Mouse (Mus musculus): ENCODE data around the gene Fcgr1. TPM values are rescaled to one million over a fixed set of nuclear protein-coding genes. Genes with fewer than 3 reads are reported as not detected.
A peak's percentile ranks its signal among the peaks of the same experiment; 100 is the strongest.
"Not testable (repeated sequence)": the region's sequence is repeated elsewhere in the genome, so short reads cannot be mapped to it uniquely, and the experiment has no call there.

The Fcgr1 gene
- total RNA-seq, 2 experiments from 2014 or later: 1.9 to 3.4 TPM

- intact Hi-C loops (cut with DNase I); DNase-seq (ENCODE audit: extremely low spot score in 1 of 2, low spot score in 2 of 2): not testable (repeated sequence)
Measured at GRCm38 (mm10) chr3:96287334-96287733, 6.4 kb downstream of the Fcgr1 start.

- intact Hi-C loops (cut with DNase I): loop anchor here (5.0 kb wide), 2 partner anchors 158 to 218 kb away; no protein-coding TSS in a partner anchor
Measured at GRCm38 (mm10) chr3:96284457-96284856, 9.3 kb downstream of the Fcgr1 start.

GRCm38 (mm10) chr3:96280660-96281059 lies 13.1 kb downstream of the Fcgr1 start:
- DNase-seq (ENCODE audit: extremely low spot score in 1 of 2, low spot score in 2 of 2): no peak
- intact Hi-C loops (cut with DNase I): loop anchor here (5.0 kb wide), 2 partner anchors 162 to 222 kb away; no protein-coding TSS in a partner anchor

More at GRCm38 (mm10) chr3:96284457-96284856, 9.3 kb downstream of the Fcgr1 start:
- peak in 1 of 2 experiments; percentile 46 for DNase-seq (ENCODE audit: extremely low spot score in 1 of 2, low spot score in 2 of 2)

GRCm38 (mm10) chr3:96277800-96278624 lies 15.8 kb downstream of the Fcgr1 start:
- intact Hi-C loops (cut with DNase I): no loop called here
- DNase-seq (ENCODE audit: extremely low spot score in 1 of 2, low spot score in 2 of 2): peak; percentile 93 to 95

GRCm38 (mm10) chr3:96277428-96277799 lies 16.4 kb downstream of the Fcgr1 start:
- intact Hi-C loops (cut with DNase I): no loop called here
- DNase-seq (ENCODE audit: extremely low spot score in 1 of 2, low spot score in 2 of 2): peak in 1 of 2 experiments; percentile 60

- intact Hi-C loops (cut with DNase I): no loop called here
- no peak for DNase-seq (ENCODE audit: extremely low spot score in 1 of 2, low spot score in 2 of 2)
Measured at GRCm38 (mm10) chr3:96273591-96274465, 19.9 kb downstream of the Fcgr1 start.

- peak; percentile 93 to 95 for DNase-seq (ENCODE audit: extremely low spot score in 1 of 2, low spot score in 2 of 2)
- intact Hi-C loops (cut with DNase I): no loop called here
Measured at GRCm38 (mm10) chr3:96269511-96270474, 24.0 kb downstream of the Fcgr1 start, which contains the start of gene Hist2h2bb. Gene Hist2h2bb (plus strand): TSS chr3:96269752.

GRCm38 (mm10) chr3:96268776-96269378 lies 24.9 kb downstream of the Fcgr1 start:
- intact Hi-C loops (cut with DNase I); DNase-seq (ENCODE audit: extremely low spot score in 1 of 2, low spot score in 2 of 2): not testable (repeated sequence)

- intact Hi-C loops (cut with DNase I): no loop called here
- DNase-seq (ENCODE audit: extremely low spot score in 1 of 2, low spot score in 2 of 2): peak; percentile 78 to 86
Measured at GRCm38 (mm10) chr3:96268051-96268775, 25.6 kb downstream of the Fcgr1 start, which contains the start of gene Hist2h3b. Gene Hist2h3b (plus strand): TSS chr3:96268654.

- intact Hi-C loops (cut with DNase I): no loop called here
- no peak for DNase-seq (ENCODE audit: extremely low spot score in 1 of 2, low spot score in 2 of 2)
Measured at GRCm38 (mm10) chr3:96267541-96267940, 26.2 kb downstream of the Fcgr1 start.

- no peak for DNase-seq (ENCODE audit: extremely low spot score in 1 of 2, low spot score in 2 of 2)
- intact Hi-C loops (cut with DNase I): no loop called here
Measured at GRCm38 (mm10) chr3:96266132-96266710, 27.5 kb downstream of the Fcgr1 start.

- intact Hi-C loops (cut with DNase I): no loop called here
- no peak for DNase-seq (ENCODE audit: extremely low spot score in 1 of 2, low spot score in 2 of 2)
Measured at GRCm38 (mm10) chr3:96264404-96264949, 29.3 kb downstream of the Fcgr1 start.

GRCm38 (mm10) chr3:96263558-96264403 lies 30.0 kb downstream of the Fcgr1 start:
- intact Hi-C loops (cut with DNase I): no loop called here

GRCm38 (mm10) chr3:96262979-96263550 lies 30.7 kb downstream of the Fcgr1 start, which contains the start of gene Hist2h4:
Gene Hist2h4 (minus strand): TSS chr3:96263311.
- peak; percentile 93 to 98 for DNase-seq (ENCODE audit: extremely low spot score in 1 of 2, low spot score in 2 of 2)
- intact Hi-C loops (cut with DNase I): no loop called here

More at GRCm38 (mm10) chr3:96263558-96264403, 30.0 kb downstream of the Fcgr1 start:
- peak in 1 of 2 experiments; percentile 45 for DNase-seq (ENCODE audit: extremely low spot score in 1 of 2, low spot score in 2 of 2)

- intact Hi-C loops (cut with DNase I): no loop called here
- DNase-seq (ENCODE audit: extremely low spot score in 1 of 2, low spot score in 2 of 2): peak; percentile 78 to 83
Measured at GRCm38 (mm10) chr3:96262216-96262875, 31.4 kb downstream of the Fcgr1 start.
